26 mouse cellular contexts compared by ENCODE assay signal in the genomic region with DNA sequence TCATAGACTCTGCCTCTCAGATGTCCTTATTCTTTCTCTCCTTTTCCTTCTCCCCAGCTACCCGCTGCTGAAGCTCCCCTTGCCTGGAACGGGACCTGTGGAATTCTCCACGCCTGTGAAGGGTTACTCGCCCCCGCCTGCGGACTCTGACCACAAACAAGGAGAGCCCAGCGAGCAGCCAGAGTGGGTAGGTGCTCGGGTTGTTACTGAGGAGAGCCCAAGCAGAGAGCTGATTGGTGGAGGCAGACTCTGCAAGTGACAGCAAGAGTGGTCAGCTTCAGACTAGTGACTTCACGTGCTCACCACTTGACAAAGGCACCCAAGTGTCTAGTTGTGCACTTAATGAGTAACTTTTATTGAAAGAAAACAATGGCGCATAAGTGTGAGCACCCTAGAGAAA. TPM values are rescaled to one million over a fixed set of nuclear protein-coding genes. Genes with fewer than 3 reads are reported as not detected.
DNase-seq lines count a peak whose midpoint lies in the region; ATAC-seq and TF ChIP-seq lines count a peak whose summit lies in the region.
"Had no signal": no experiment of that assay in that cellular context is flagged by ENCODE, and none has a peak within 500 bp of the region (broad histone marks: within the 10 kb centered on the region; RNA-seq: fewer than 3 reads in every experiment).

No protein-coding gene starts in this region.

- DNase-seq in lung, adult 2 months = peak; percentile 23
- no peak for DNase-seq in lung, postnatal 10 days
- no peak for DNase-seq in liver, embryonic 11.5 days (ENCODE audit: low spot score)
- DNase-seq in liver, postnatal 0 days = peak; percentile 59
- no peak for DNase-seq in left cerebral cortex, postnatal 25 days (ENCODE audit: low spot score in 2 of 2)
- DNase-seq in urinary bladder, postnatal 25 days (ENCODE audit: low spot score) = no peak
- no peak for DNase-seq in urinary bladder, adult 18-20 months (ENCODE audit: low spot score in 2 of 2)
- DNase-seq: cerebellum, adult 11 months; cerebellum, adult 9-11 months; heart, postnatal 36 days; layer of hippocampus, adult 9-11 months; left cerebral cortex, postnatal 4 days; thymus, postnatal 14 days had no signal

- H3K36me3 ChIP-seq in liver, embryonic 11.5 days (ENCODE audit: control insufficient read depth, insufficient read depth, low read length) = peaks cover 3% of the 10 kb centered on the region; the same call in 1 of the 2 replicates
- peaks cover 20% of the 10 kb centered on the region for H3K36me3 ChIP-seq in liver, postnatal 0 days (replicated peaks; ENCODE audit: insufficient read depth, low read length)

- no peak overlapping the region for H3K27ac ChIP-seq in liver, embryonic 11.5 days (ENCODE audit: low read depth, low read length)
- H3K27ac ChIP-seq in liver, postnatal 0 days (ENCODE audit: low read depth) = peak overlapping the region; percentile 55
- H3K27ac ChIP-seq: embryonic facial prominence, embryonic 10.5 days; forebrain, embryonic 15.5 days; heart, embryonic 15.5 days; hindbrain, embryonic 13.5 days; left cerebral cortex, adult 2 months; limb, embryonic 15.5 days; midbrain, embryonic 13.5 days had no signal

- no peak overlapping the region for H3K9ac ChIP-seq in liver, embryonic 11.5 days (ENCODE audit: low read depth, low read length)
- H3K9ac ChIP-seq in liver, postnatal 0 days (replicated peaks) = no peak overlapping the region
- H3K9ac ChIP-seq: forebrain, embryonic 15.5 days; heart, embryonic 15.5 days; hindbrain, embryonic 13.5 days; limb, embryonic 15.5 days; midbrain, embryonic 13.5 days had no signal

- H3K9me3 ChIP-seq in liver, embryonic 11.5 days (ENCODE audit: control insufficient read depth, low read length) = no peaks in the 10 kb centered on the region
- H3K9me3 ChIP-seq in liver, postnatal 0 days (ENCODE audit: low read length) = no peaks in the 10 kb centered on the region
- H3K9me3 ChIP-seq: embryonic facial prominence, embryonic 10.5 days; forebrain, embryonic 15.5 days; heart, embryonic 15.5 days; hindbrain, embryonic 13.5 days; limb, embryonic 15.5 days; midbrain, embryonic 13.5 days had no signal

- intact Hi-C loops in left cerebral cortex, postnatal 25 days (cut with DNase I) = no loop called here

- TF ChIP-seq CTCF in lung, adult 2 months (IDR thresholded peaks at IDR 0.05; ENCODE audit: insufficient read depth, low read length) = no peak
- TF ChIP-seq CTCF in liver, postnatal 0 days (IDR thresholded peaks at IDR 0.05; ENCODE audit: low read depth) = no peak

- TF ChIP-seq EP300 in liver, postnatal 0 days (IDR thresholded peaks at IDR 0.05; ENCODE audit: low read depth) = no peak

- no peak overlapping the region for H3K4me2 ChIP-seq in liver, embryonic 11.5 days
- no peak overlapping the region for H3K4me2 ChIP-seq in liver, postnatal 0 days (ENCODE audit: low read depth, low read length)
- H3K4me2 ChIP-seq: forebrain, embryonic 15.5 days; heart, embryonic 15.5 days; hindbrain, embryonic 13.5 days; limb, embryonic 15.5 days; midbrain, embryonic 13.5 days had no signal

- peaks cover 4% of the 10 kb centered on the region; the same call in 1 of the 2 replicates for H3K4me1 ChIP-seq in lung, adult 2 months (ENCODE audit: control insufficient read depth, insufficient read depth, low read length)
- H3K4me1 ChIP-seq in liver, embryonic 11.5 days (replicated peaks; ENCODE audit: control insufficient read depth, insufficient read depth, low read length) = no peaks in the 10 kb centered on the region
- H3K4me1 ChIP-seq in liver, postnatal 0 days (ENCODE audit: insufficient read depth) = peaks cover 4% of the 10 kb centered on the region; the same call in 1 of the 2 replicates
- H3K4me1 ChIP-seq: limb, embryonic 15.5 days; midbrain, embryonic 13.5 days had no signal

- H3K27me3 ChIP-seq in liver, embryonic 11.5 days (replicated peaks; ENCODE audit: control insufficient read depth, insufficient read depth, low read length) = no peaks in the 10 kb centered on the region
- no peaks in the 10 kb centered on the region for H3K27me3 ChIP-seq in liver, postnatal 0 days (ENCODE audit: insufficient read depth, low read length)
- H3K27me3 ChIP-seq: forebrain, embryonic 15.5 days; heart, embryonic 15.5 days; hindbrain, embryonic 13.5 days; limb, embryonic 15.5 days; midbrain, embryonic 13.5 days; Patski had no signal

- H3K4me3 ChIP-seq in lung, adult 2 months (replicated peaks; ENCODE audit: extremely low read depth, low read depth, low read length) = no peak overlapping the region
- no peak overlapping the region for H3K4me3 ChIP-seq in liver, embryonic 11.5 days (ENCODE audit: low read depth, low read length)
- no peak overlapping the region for H3K4me3 ChIP-seq in liver, postnatal 0 days (ENCODE audit: low read depth, low read length)
- H3K4me3 ChIP-seq: embryonic facial prominence, embryonic 10.5 days; forebrain, embryonic 15.5 days; heart, embryonic 15.5 days; hindbrain, embryonic 13.5 days; left cerebral cortex, adult 2 months; limb, embryonic 15.5 days; midbrain, embryonic 13.5 days had no signal

- TF ChIP-seq POLR2A in lung, adult 2 months (IDR thresholded peaks at IDR 0.05; ENCODE audit: borderline replicate concordance, extremely low read depth, low read depth, low read length) = no peak

- 77% methylated on average over 10 of the region's 10 CpGs for WGBS in lung, adult 2 months
- 79% methylated on average over 10 of the region's 10 CpGs for WGBS in liver, embryonic 11.5 days
- 72% methylated on average over 10 of the region's 10 CpGs for WGBS in liver, postnatal 0 days (ENCODE audit: insufficient replicate concordance)

- peak; percentile 61; the same call in 1 of the 2 replicates for ATAC-seq in liver, embryonic 11.5 days (replicated peaks; ENCODE audit: low FRiP score)
- ATAC-seq in liver, postnatal 0 days = peak; percentile 85
- ATAC-seq: forebrain, embryonic 15.5 days; midbrain, embryonic 13.5 days; Patski had no signal

RNA-seq across cellular contexts. Expression of gene Scap, which starts 29.2 kb away (rescaled TPM):
- 36.7 and 42.1 TPM in 2 replicates for polyA plus RNA-seq in lung, adult 2 months (2012; rRNA removed)
- 32.9 and 36.7 TPM in 2 replicates for polyA plus RNA-seq in liver, embryonic 11.5 days (2014; fragmentation: Nextera tagmentation; extraction: Ambion mirVana)
- 42.7 and 44.4 TPM in 2 replicates for polyA plus RNA-seq in liver, postnatal 0 days (2015; fragmentation: Nextera tagmentation; extraction: Ambion mirVana)
- 10 to 100 TPM; 87.6 to 95.2 TPM for total RNA-seq in left cerebral cortex, postnatal 25 days (2021)

RNA-seq across cellular contexts. Expression of gene Ptpn23, which starts 45.7 kb away (rescaled TPM):
- polyA plus RNA-seq in lung, adult 2 months (2012; rRNA removed) = 24.9 and 34.0 TPM in 2 replicates
- polyA plus RNA-seq in liver, embryonic 11.5 days (2014; fragmentation: Nextera tagmentation; extraction: Ambion mirVana) = 13.2 and 13.6 TPM in 2 replicates
- polyA plus RNA-seq in liver, postnatal 0 days (2015; fragmentation: Nextera tagmentation; extraction: Ambion mirVana) = 3.0 and 3.3 TPM in 2 replicates
- total RNA-seq in left cerebral cortex, postnatal 25 days (2021) = 10 to 100 TPM; 52.6 to 53.8 TPM

RNA-seq across cellular contexts. Expression of gene Ngp, which starts 57.2 kb away (rescaled TPM):
- polyA plus RNA-seq in lung, adult 2 months (2012; rRNA removed) = 0.36 and 3.4 TPM in 2 replicates
- 16.6 and 19.0 TPM in 2 replicates for polyA plus RNA-seq in liver, embryonic 11.5 days (2014; fragmentation: Nextera tagmentation; extraction: Ambion mirVana)
- polyA plus RNA-seq in liver, postnatal 0 days (2015; fragmentation: Nextera tagmentation; extraction: Ambion mirVana) = 1,016 and 1,021 TPM in 2 replicates
- total RNA-seq in left cerebral cortex, postnatal 25 days (2021) = not detected
- total RNA-seq: adrenal gland, adult 18-20 months; ES-E14; gastrocnemius, adult 8-10 months had no signal
- polyA plus RNA-seq: embryonic facial prominence, embryonic 10.5 days; kidney, embryonic 14.5 days; Patski; testis, adult 2 months had no signal

RNA-seq across cellular contexts. Expression of gene Elp6, which starts 57.4 kb away (rescaled TPM):
- polyA plus RNA-seq in lung, adult 2 months (2012; rRNA removed) = 6.2 and 8.2 TPM in 2 replicates
- 27.7 TPM in 2 replicates for polyA plus RNA-seq in liver, embryonic 11.5 days (2014; fragmentation: Nextera tagmentation; extraction: Ambion mirVana)
- 3.2 and 3.3 TPM in 2 replicates for polyA plus RNA-seq in liver, postnatal 0 days (2015; fragmentation: Nextera tagmentation; extraction: Ambion mirVana)
- total RNA-seq in left cerebral cortex, postnatal 25 days (2021) = 10 to 100 TPM; 12.7 to 13.3 TPM

Comparison
In these comparisons a context has a peak if more than half of its experiments do, and no peak if none do; other contexts are left out.
1. DNase-seq: peak in lung, adult 2 months (single experiment) and liver, postnatal 0 days (single experiment); none in lung, postnatal 10 days (single experiment), liver, embryonic 11.5 days (single experiment), left cerebral cortex, postnatal 25 days (0 of 2), urinary bladder, postnatal 25 days (single experiment) and urinary bladder, adult 18-20 months (0 of 2).
2. RNA of gene Ngp, which starts 57.2 kb away (polyA plus RNA-seq): 1,016 to 1,021 TPM in liver, postnatal 0 days; 16.6 to 19.0 TPM in liver, embryonic 11.5 days and 0.36 to 3.4 TPM in lung, adult 2 months; every median in the first group is over 10 times any median in the second.